Mouse (Mus musculus): Measurements from ENCODE around the gene Plk3. TPM values are rescaled to one million over a fixed set of nuclear protein-coding genes. Genes with fewer than 3 reads are reported as not detected.

The Plk3 gene
- 5.7 and 12.2 TPM in 2 replicates for polyA plus RNA-seq (2012; ENCODE audit: low replicate concordance)

GRCm38 (mm10) chr4:117133817-117134600 is at the start of gene Plk3:
Plk3 (minus strand) TSS chr4:117133963.

GRCm38 (mm10) chr4:117181863-117182758 is 48.3 kb upstream of the Plk3 start, which contains the start of gene Kif2c:
Kif2c (minus strand) TSS chr4:117182639.

GRCm38 (mm10) chr4:117155792-117156355 is 22.1 kb upstream of the Plk3 start, which contains the start of gene Rps8:
Rps8 (minus strand) TSS chr4:117156243.

GRCm38 (mm10) chr4:117126675-117127290 is 7.0 kb downstream of the Plk3 start, which contains the start of gene Tctex1d4:
Tctex1d4 (plus strand) TSS chr4:117126794.

GRCm38 (mm10) chr4:117125348-117125909 is 8.3 kb downstream of the Plk3 start, which contains the start of gene Btbd19:
Btbd19 (minus strand) TSS chr4:117125725.

DNA sequence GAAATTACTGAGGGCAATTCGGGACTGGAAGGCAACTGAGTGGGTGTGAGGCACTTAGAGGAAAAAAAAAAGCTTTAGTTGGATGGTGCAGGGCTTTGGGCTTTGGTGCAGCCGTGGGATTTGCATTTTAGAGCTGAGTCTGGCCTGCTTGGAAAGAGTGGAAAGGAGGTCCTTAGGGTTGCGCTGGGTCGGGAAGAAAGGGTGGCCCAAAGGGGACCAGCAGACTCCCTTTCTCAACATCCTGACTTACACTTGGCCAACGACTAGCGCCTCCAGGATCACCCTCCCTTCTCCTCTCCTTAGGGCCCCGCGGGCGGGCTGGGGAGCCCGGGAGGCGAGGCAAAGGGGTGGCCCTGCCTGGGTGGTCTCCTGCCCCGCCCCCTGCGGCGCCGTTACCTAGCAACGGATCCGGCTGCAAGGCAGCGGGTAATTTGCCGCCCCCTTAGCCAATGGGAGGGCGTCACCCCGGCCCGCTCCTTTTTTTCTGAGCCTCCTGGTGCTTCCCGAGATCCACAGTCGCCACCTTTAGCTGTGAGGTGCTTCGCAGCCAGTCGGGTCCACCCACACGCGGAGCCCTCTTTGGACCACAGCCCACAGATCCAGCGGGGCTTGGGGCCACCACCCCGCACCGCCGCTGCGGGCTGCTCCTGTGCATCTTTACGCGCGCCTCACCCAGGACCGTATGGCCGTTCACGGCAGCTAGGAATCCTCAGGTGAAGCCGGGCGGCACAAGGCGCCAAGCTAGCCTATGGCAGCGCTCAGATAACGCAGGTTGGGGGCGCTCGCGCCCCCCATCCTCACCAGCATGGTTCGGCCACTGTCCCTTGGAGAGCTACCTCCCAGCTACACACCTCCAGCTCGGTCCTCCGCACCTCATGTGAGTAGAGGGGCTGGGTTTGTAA is 38.0 kb downstream of the Plk3 start, which contains the start of gene Ptch2:
Gene Ptch2 (plus strand): TSS at position 525 of the 902 bp plus-strand sequence.

Other genes with a start within 250 kb of the Plk3 start
- 14.6 and 47.6 TPM in 2 replicates for gene Urod, start 139.6 kb downstream of the Plk3 start, polyA plus RNA-seq (2012; ENCODE audit: low replicate concordance)
- 13.6 and 25.4 TPM in 2 replicates for gene Hectd3, start 138.6 kb downstream of the Plk3 start, polyA plus RNA-seq (2012; ENCODE audit: low replicate concordance)
- gene Eif2b3, start 114.6 kb downstream of the Plk3 start, polyA plus RNA-seq (2012; ENCODE audit: low replicate concordance) = 2.5 and 4.6 TPM in 2 replicates
- gene Ptch2, start 37.9 kb downstream of the Plk3 start, polyA plus RNA-seq (2012; ENCODE audit: low replicate concordance) = 0.33 and 0.56 TPM in 2 replicates
- 25.7 and 39.3 TPM in 2 replicates for gene Btbd19, start 8.2 kb downstream of the Plk3 start, polyA plus RNA-seq (2012; ENCODE audit: low replicate concordance)
- gene Tctex1d4, start 7.2 kb downstream of the Plk3 start, polyA plus RNA-seq (2012; ENCODE audit: low replicate concordance) = 0.93 and 1.3 TPM in 2 replicates
- 222 and 793 TPM in 2 replicates for gene Rps8, start 22.3 kb upstream of the Plk3 start, polyA plus RNA-seq (2012; ENCODE audit: low replicate concordance)
- gene Kif2c, start 48.7 kb upstream of the Plk3 start, polyA plus RNA-seq (2012; ENCODE audit: low replicate concordance) = 4.0 and 16.4 TPM in 2 replicates
- gene Tmem53, start 118.0 kb upstream of the Plk3 start, polyA plus RNA-seq (2012; ENCODE audit: low replicate concordance) = 0.24 TPM in 1 of 2 replicates, not detected in the other
- not detected in 2 replicates for gene Armh1, start 118.2 kb upstream of the Plk3 start, polyA plus RNA-seq (2012; ENCODE audit: low replicate concordance)